Mouse (Mus musculus) midbrain, postnatal 0 days (tissue): ENCODE data around the gene Atox1. TPM values are rescaled to one million over a fixed set of nuclear protein-coding genes. Genes with fewer than 3 reads are reported as not detected.

ENCODE experiments used
- ATAC-seq: fragments of 200-750 bp; cut with Nextera tagmentation; 2 replicates; pipeline ENCODE4 v1.8.0; 2017; ENCODE audit warnings: moderate number of reproducible peaks, mild to moderate bottlenecking, moderate TSS enrichment, moderate library complexity; ENCODE audit not compliant: low FRiP score
- DNase-seq: peaks from one replicate; pipeline ENCODE4 v3.0.0-alpha.2; 2015; ENCODE audit warnings: low spot score
- H3K27ac ChIP-seq: fragments of 300-500 bp; sonication (generic); 2 replicates; pipeline ENCODE4 v1.5.1; 2014; ENCODE audit warnings: low read depth, mild to moderate bottlenecking, low read length, mixed read lengths
- H3K27me3 ChIP-seq: fragments of 300-500 bp; sonication (generic); 2 replicates; pipeline ENCODE4 v1.6.1; 2014; ENCODE audit warnings: low read length, control low read depth, mixed read lengths; ENCODE audit not compliant: insufficient read depth
- H3K36me3 ChIP-seq: fragments of 300-500 bp; sonication (generic); 2 replicates; pipeline ENCODE4 v1.6.1; 2014; ENCODE audit warnings: low read length, control low read depth, mixed read lengths; ENCODE audit not compliant: insufficient read depth
- H3K4me1 ChIP-seq: fragments of 300-500 bp; sonication (generic); 2 replicates; pipeline ENCODE4 v1.6.1; 2014; ENCODE audit warnings: mild to moderate bottlenecking, control low read depth, antibody characterized with exemption, low read length, mixed read lengths; ENCODE audit not compliant: insufficient read depth
- H3K4me2 ChIP-seq: fragments of 300-500 bp; sonication (generic); 2 replicates; pipeline ENCODE4 v1.6.1; 2014; ENCODE audit warnings: low read depth, mild to moderate bottlenecking, low read length, mixed read lengths; ENCODE audit not compliant: poor library complexity, severe bottlenecking
- H3K4me3 ChIP-seq: fragments of 300-500 bp; sonication (generic); 2 replicates; pipeline ENCODE4 v1.5.1; 2014; ENCODE audit warnings: low read depth, mild to moderate bottlenecking, low read length, moderate library complexity
- H3K9ac ChIP-seq: fragments of 300-500 bp; sonication (generic); replicated peaks from 2 replicates; pipeline ENCODE4 v1.6.1; 2014; ENCODE audit warnings: mild to moderate bottlenecking, low read length, moderate library complexity, mixed read lengths; ENCODE audit not compliant: poor library complexity, severe bottlenecking
- H3K9me3 ChIP-seq: fragments of 300-500 bp; sonication (generic); 2 replicates; pipeline ENCODE4 v1.6.1; 2016; ENCODE audit warnings: low read length, control low read depth
- CTCF ChIP-seq: IDR thresholded peaks from 2 replicates; pipeline ENCODE4 v1.5.1; 2016; ENCODE audit warnings: antibody characterized with exemption, mild to moderate bottlenecking
- WGBS: fragments of 180-500 bp; shearing (Covaris S2); extraction: QIAGEN DNeasy Blood & Tissue Kit; methylation state at CpG from one replicate; pipeline ENCODE4 v1.1.7; 2014; 5-methylcytosine and 5-hydroxymethylcytosine counted together
- polyA plus RNA-seq: library from polyadenylated mRNA; unstranded; fragments of >200 nt; fragmentation: Nextera tagmentation; extraction: Ambion mirVana; gene quantifications from 2 replicates; pipeline ENCODE4 v1.2.1, GENCODE M21; 2015
- total RNA-seq: library from RNA; depleted of rRNA; stranded (reverse); fragments of >200 nt; gene quantifications from 2 replicates; pipeline ENCODE4 v1.2.3, GENCODE M21; 2014

Gene Atox1
- total and polyA plus RNA-seq, 2 experiments from 2014 or later = 147 to 235 TPM

DNA sequence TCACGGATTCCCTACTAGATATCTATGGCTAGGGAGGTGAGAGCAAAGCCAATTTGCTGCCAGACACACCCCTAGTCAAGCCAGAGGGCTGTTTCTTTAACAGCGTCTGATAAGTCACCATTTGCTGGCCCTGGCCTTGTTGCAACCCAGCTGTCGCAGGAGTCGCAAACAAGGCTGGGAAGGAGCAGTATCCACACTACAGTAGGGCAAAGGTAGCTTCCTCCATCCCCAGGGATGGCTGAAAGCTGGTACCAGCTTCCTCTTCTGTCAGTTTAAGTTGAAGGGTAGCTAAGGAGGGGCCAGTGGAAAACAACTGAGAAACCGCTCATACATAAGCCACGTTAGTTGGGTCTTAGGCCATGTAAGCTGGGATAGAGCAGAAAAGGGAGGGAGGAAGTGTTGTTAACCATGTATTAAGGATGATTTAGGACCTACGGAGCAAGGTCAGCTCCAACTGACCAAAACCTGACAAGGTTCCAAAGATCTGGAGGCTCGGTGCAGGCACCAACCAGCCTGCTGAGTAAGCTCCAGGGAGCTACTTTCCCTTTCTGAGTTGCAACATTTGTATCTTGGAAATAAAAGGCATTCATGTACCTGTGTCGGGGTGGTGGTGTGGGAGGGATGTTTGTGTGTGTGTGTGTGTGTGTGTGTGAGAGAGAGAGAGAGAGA is 45.9 kb downstream of the Atox1 start:
- DNase-seq (no peak), ATAC-seq (no peak)
- Histone ChIP-seq H3K4me1 (peaks cover 5% of the 10 kb centered on the region; the same call in 1 of the 2 replicates), H3K36me3 (no peaks in the 10 kb centered on the region), H3K27me3 (no peaks in the 10 kb centered on the region), H3K4me2 (no peak overlapping the region), H3K9ac (no peak overlapping the region), H3K4me3 (no peak overlapping the region), H3K9me3 (no peaks in the 10 kb centered on the region), H3K27ac (no peak overlapping the region)
- WGBS = 74% methylated on average over 9 of the region's 9 CpGs
- no peak for TF ChIP-seq CTCF

DNA sequence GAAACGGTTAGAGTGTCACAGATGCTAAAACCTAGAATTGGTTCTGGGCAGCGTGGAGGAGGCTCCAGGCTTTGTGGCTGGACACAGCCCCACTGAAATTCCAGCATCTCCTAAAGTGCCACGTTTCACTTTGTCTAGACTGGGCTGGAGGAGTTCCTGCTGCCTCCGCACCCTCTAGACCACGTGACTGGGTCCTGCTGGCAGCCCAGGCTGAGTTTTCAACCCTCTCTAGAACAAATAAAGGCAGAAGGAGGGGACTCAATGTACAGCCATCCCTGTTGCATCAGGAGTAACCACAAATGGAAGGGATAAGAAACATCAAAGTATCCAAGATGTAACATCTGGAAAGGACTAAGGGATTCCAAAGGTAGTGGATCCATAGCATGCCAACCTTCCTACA is 46.7 kb downstream of the Atox1 start:
- ATAC-seq (no peak), DNase-seq (no peak)
- TF ChIP-seq CTCF = no peak
- Histone ChIP-seq H3K9ac (no peak overlapping the region), H3K9me3 (no peaks in the 10 kb centered on the region), H3K36me3 (no peaks in the 10 kb centered on the region), H3K4me2 (no peak overlapping the region), H3K4me1 (peaks cover 5% of the 10 kb centered on the region; the same call in 1 of the 2 replicates), H3K4me3 (no peak overlapping the region), H3K27me3 (no peaks in the 10 kb centered on the region), H3K27ac (no peak overlapping the region)
- WGBS = 71% methylated on average over 5 of the region's 5 CpGs

DNA sequence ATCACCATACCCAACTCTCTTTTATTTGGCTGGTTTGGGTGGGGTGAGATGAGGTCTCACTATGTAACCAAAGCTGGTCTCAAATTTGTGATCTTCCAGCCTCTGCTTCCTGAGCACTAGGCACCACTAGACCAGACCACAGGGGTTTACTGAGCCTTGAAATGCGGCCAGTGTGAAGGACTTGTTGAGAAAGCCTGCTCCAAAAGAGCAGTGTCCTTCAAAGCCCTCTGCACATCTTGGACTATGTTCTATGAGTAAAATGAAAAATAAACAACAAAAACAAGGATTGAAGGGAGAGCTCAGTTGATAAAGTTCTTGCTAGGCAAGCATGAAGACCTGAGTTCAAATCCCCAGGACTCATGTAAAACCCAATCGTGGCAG is 47.6 kb downstream of the Atox1 start:
- Histone ChIP-seq H3K4me1 (peaks cover 5% of the 10 kb centered on the region; the same call in 1 of the 2 replicates), H3K36me3 (no peaks in the 10 kb centered on the region), H3K9ac (no peak overlapping the region), H3K4me2 (no peak overlapping the region), H3K27ac (no peak overlapping the region), H3K9me3 (no peaks in the 10 kb centered on the region), H3K27me3 (no peaks in the 10 kb centered on the region), H3K4me3 (no peak overlapping the region)
- no peak for ATAC-seq
- WGBS = 93% methylated on average over 2 of the region's 2 CpGs
- TF ChIP-seq CTCF = no peak
- DNase-seq = no peak

GRCm38 (mm10) chr11:55412680-55413415 is 48.2 kb downstream of the Atox1 start:
- no peaks in the 10 kb centered on the region for H3K27me3 ChIP-seq
- no peak for DNase-seq
- H3K9ac ChIP-seq = no peak overlapping the region
- no peak overlapping the region for H3K4me2 ChIP-seq
- WGBS = 94% methylated on average over 10 of the region's 10 CpGs
- no peak overlapping the region for H3K27ac ChIP-seq
- no peak overlapping the region for H3K4me3 ChIP-seq
- H3K9me3 ChIP-seq = no peaks in the 10 kb centered on the region
- TF ChIP-seq CTCF = no peak
- H3K4me1 ChIP-seq = peaks cover 4% of the 10 kb centered on the region; the same call in 1 of the 2 replicates
- no peak for ATAC-seq
- no peaks in the 10 kb centered on the region for H3K36me3 ChIP-seq

GRCm38 (mm10) chr11:55412034-55412433 is 49.0 kb downstream of the Atox1 start:
- no peaks in the 10 kb centered on the region for H3K4me1 ChIP-seq
- H3K4me3 ChIP-seq = no peak overlapping the region
- TF ChIP-seq CTCF = no peak
- no peak overlapping the region for H3K4me2 ChIP-seq
- H3K9me3 ChIP-seq = no peaks in the 10 kb centered on the region
- no peak overlapping the region; the same call in 1 of the 2 replicates for H3K27ac ChIP-seq
- ATAC-seq = no peak
- H3K9ac ChIP-seq = no peak overlapping the region
- H3K27me3 ChIP-seq = no peaks in the 10 kb centered on the region
- WGBS = 84% methylated on average over 7 of the region's 7 CpGs
- no peaks in the 10 kb centered on the region for H3K36me3 ChIP-seq
- no peak for DNase-seq

DNA sequence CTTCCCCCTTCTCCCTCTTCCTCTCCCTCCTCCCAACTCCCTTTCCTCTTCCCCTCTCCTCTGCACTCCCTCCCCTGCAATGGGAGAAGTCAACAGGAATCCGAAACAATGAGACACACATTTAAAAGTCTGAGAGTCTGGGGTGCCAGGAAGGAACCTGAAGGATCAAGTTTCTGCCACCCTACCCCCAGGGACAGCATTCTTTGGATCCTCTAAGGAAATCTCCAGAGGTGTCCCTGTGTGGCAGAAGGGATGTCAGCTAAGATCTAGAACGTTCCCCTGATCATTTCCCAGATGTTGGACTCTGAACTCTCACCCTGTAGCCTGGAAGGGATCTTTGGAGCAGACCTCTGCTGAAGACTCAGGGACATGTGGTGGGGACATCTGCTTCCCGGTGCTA is 50.5 kb downstream of the Atox1 start:
- H3K27me3 ChIP-seq = no peaks in the 10 kb centered on the region
- no peak overlapping the region for H3K27ac ChIP-seq
- no peak overlapping the region for H3K9ac ChIP-seq
- no peaks in the 10 kb centered on the region for H3K9me3 ChIP-seq
- ATAC-seq (no peak), DNase-seq (no peak)
- H3K36me3 ChIP-seq = no peaks in the 10 kb centered on the region
- no peaks in the 10 kb centered on the region for H3K4me1 ChIP-seq
- WGBS = 66% methylated on average over 3 of the region's 3 CpGs
- no peak overlapping the region for H3K4me2 ChIP-seq
- no peak overlapping the region for H3K4me3 ChIP-seq
- no peak for TF ChIP-seq CTCF
